Mouse (Mus musculus) layer of hippocampus, adult 9-10 months (tissue): ENCODE measurements around the gene Hspb8.
"Not testable (repeated sequence)": the region's sequence is repeated elsewhere in the genome, so short reads cannot be mapped to it uniquely, and the experiment has no call there.

Experiments
- DNase-seq: peaks from one replicate; pipeline ENCODE4 v3.0.0; 2022; ENCODE audit warnings: low spot score

Gene Hspb8

GRCm38 (mm10) chr5:116432871-116433270, 10.2 kb upstream of the Hspb8 start:
- DNase-seq, result no peak

- DNase-seq, result no peak
Measured at GRCm38 (mm10) chr5:116426701-116427100, 4.0 kb upstream of the Hspb8 start.

DNA sequence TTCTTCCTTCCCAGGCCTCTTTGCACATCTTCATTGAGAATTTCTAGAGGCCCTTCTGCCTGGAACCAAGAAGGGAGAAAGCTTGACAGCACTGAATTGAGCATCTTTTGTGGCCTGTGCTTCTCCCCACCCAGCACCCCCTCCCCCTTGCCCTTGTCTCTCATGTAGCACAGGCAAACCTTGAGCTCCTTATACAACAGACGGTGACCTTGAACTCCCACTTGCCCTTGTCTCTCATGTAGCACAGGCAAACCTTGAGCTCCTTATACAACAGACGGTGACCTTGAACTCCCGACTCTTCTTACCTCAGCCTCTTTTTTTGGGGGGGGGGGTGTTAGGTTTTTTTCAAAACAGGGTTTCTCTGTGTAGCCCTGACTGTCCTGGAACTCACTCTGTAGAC, 3.0 kb upstream of the Hspb8 start:
- DNase-seq, result not testable (repeated sequence)

DNA sequence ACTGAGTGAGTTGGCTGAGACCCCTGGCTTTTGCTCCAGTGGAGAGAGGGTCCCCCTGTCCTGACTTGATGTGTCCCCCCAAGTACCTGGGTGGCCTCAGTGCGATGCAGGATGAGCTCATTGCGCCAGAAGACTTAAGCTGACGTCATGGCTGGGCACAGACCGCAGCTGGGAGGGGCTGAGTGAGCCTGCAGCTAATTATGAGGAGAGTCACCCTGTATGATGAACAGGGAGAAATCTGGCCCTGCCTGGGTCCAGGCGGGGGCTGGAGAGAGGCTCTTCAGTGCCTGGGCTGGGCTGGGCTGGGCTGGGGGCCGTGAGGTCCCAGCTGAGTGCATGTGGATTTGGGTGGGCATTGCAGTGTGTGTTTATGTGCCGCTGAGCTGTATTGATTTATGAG, 2.6 kb upstream of the Hspb8 start:
- no peak for DNase-seq

DNA sequence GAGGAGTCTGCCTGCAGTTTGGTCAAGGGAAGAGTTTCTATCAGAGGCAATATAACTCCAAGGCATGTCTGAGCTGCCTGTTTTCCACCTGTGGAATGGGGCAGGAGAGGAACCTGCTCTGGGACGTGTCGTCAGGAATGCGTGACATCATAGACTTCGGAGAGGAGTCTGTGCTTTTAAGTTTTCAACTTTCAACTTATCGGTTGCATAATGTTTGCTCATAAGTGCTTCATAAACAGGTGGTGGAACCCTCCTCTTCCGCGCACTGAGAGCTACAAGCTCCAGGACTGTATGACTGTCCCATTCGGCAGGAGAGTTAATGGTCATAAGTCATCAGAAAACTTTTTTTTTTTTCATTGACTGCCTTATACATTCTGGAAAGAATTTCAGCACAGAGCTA, 1.1 kb upstream of the Hspb8 start:
- DNase-seq, result no peak

GRCm38 (mm10) chr5:116421791-116422481, 728 bp downstream of the Hspb8 start:
- no peak for DNase-seq

- no peak for DNase-seq
Measured at GRCm38 (mm10) chr5:116420759-116421225, 1.9 kb downstream of the Hspb8 start.

- DNase-seq, result no peak
Measured at GRCm38 (mm10) chr5:116420213-116420612, 2.5 kb downstream of the Hspb8 start.

- DNase-seq, result no peak
Measured at GRCm38 (mm10) chr5:116419322-116420045, 3.2 kb downstream of the Hspb8 start.

- no peak for DNase-seq
Measured at GRCm38 (mm10) chr5:116416208-116416607, 6.5 kb downstream of the Hspb8 start.

GRCm38 (mm10) chr5:116409689-116410590, 12.7 kb downstream of the Hspb8 start:
- DNase-seq, result no peak

DNA sequence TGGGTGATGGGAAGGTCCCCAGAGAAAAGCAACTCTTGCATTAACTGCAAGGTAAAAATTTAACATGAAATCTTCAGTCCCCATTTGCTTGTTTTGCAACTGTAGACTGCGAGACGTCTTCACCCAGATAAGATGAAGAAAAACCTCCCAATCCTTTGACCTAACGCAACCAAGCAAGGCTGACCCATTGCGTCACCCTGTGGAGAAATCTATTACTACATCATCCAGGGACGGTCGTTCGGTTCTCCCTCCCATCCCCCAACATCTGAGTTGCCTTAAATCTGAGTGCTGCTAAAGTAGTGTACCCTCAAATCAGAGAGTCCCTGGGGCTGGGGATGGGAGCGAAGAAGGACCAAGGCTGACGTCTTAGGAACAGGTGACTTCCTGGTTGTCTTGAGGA, 13.7 kb downstream of the Hspb8 start:
- no peak for DNase-seq

- DNase-seq, result no peak
Measured at GRCm38 (mm10) chr5:116407936-116408335, 14.7 kb downstream of the Hspb8 start.

DNA sequence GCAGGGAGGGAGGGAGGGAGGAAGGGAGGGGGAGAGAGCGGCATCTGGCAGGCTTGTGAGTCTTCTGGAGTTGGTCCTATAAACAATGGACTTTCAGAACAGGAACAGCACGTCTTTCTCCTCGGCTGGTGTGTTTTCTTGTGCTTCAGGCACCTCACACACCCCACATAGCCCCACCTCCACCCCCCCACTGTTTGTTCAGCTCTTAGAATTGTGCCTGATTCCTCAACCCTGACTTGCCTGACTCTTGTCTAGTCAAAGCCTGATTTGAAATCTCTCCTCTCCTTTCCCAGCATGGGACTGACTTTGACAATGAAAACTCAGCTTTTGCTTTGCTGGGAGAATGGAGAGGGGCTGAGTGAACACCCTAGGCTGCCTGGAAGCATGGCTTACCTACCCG, 15.3 kb downstream of the Hspb8 start:
- DNase-seq, result no peak

GRCm38 (mm10) chr5:116406507-116406906, 16.2 kb downstream of the Hspb8 start:
- no peak for DNase-seq

- no peak for DNase-seq
Measured at GRCm38 (mm10) chr5:116405934-116406333, 16.7 kb downstream of the Hspb8 start.

DNA sequence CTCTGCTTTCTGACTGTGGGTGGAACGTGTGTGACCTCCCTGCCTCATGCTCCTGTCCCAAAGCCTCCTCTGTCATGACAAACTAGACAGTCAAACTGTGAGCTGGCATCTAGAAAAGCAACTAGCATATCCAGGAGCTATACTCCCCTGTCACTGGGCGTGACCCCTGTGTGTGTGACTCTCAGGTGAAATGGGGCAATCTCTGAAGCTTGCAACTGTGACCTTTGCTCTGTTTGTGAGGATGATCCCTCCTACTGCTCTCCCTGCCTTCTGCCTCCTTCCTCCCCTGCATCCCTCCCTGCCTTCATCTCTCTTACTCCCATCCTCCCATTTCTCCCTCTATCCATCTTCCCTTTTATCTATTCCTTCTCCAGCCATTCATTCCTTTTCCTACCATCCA, 18.6 kb downstream of the Hspb8 start:
- DNase-seq, result no peak

DNA sequence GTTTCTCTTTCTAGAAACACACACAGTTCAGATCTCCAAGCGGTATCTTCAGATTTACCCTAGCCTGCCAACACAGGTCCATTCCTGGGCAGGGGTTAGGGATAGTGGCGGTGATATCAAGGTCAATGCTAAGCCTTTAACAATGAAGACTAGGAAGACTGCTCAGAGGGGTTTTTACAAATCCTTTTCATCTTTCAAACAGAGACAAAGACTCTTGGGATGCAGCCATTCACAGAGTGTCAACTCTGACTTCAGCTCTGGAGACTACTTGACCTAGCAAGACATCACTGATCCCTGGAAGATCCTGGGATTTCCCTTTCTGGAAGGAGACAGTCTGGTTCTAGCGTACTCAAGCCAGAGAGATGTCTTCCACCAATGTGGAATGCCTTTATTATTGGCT, 21.9 kb downstream of the Hspb8 start:
- DNase-seq, result no peak

DNA sequence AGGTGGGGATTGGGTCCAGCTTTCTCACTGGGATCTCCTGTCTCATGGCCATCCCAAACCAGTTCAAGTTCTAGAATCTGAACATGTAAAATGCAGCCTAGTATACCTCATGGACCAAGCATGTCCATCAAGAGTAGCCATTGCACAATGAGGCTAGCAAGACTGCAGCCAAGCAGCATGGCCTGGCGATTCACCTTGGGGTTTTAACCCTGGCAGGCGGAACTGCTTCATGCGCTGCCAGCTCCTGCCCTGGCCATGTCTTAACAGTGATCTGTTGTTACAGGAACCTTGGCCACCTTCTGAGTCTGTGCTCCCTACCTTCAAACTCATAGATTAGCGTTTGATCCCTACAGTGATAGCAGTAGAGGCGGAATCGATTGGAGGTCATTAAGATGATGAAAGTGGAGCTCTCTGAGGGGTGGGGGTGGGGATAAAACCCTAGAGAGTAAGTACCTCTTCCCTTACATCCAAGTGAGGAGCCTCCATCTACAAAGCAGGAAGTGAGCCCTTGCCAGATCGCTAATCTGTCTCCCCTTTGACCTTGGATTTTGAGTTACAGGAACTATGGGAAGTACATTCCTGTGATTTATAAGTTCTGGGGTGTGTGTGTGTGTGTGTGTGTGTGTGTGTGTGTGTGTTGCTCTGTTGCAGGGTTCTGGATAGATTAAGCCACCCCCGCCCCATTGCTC, 22.5 kb downstream of the Hspb8 start:
- no peak for DNase-seq

GRCm38 (mm10) chr5:116396104-116396503, 26.6 kb downstream of the Hspb8 start:
- DNase-seq, result no peak

DNA sequence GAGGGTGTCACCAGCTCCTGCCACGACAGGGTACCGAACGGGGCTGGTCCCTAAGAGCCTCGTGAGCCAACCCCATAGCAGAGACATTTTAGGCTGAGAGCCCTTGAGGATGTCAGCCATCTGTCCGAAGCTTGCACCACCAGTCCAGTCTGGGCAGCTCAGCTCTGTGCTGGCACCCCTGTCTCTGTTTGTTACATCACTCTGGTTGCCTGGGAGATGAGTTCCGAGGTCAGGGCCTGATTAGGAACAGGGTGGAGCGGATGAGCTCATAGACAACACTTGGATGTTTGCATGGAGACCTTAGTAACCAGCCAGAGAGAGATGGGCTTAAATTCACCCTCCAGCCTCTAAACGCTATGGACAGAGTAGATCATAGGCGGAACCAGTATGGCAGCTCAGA, 30.1 kb downstream of the Hspb8 start:
- no peak for DNase-seq
